Mouse (Mus musculus) Patski (cell line): ENCODE measurements around the gene Ttll5. TPM values are rescaled to one million over a fixed set of nuclear protein-coding genes. Genes with fewer than 3 reads are reported as not detected.

Experiments
- ATAC-seq: fragments of 100-300 bp; one replicate; pipeline ENCODE4 v1.8.0; 2021
- CTCF ChIA-PET: fragments of 350-600 bp; sonication (Branson Sonifier 250); formaldehyde crosslinking; loops from one replicate; lab custom pipeline; 2022; ENCODE audit warnings: inconsistent platforms; lab: Charles Lee
- POLR2A ChIA-PET: fragments of 350-600 bp; sonication (Branson Sonifier 250); formaldehyde crosslinking; loops from one replicate; lab custom pipeline; 2022; ENCODE audit warnings: antibody characterized with exemption, inconsistent platforms; lab: Charles Lee
- DNase-seq: peaks from one replicate; pipeline ENCODE4 v3.0.0-alpha.2; 2011; ENCODE audit warnings: low read depth, low spot score
- H3K27me3 ChIP-seq: fragments of 371-371 bp; one replicate; pipeline ENCODE4 v1.5.1; 2021
- CTCF ChIP-seq: fragments of 100-300 bp; IDR thresholded peaks from one replicate; pipeline ENCODE4 v1.5.1; 2021
- in situ Hi-C: fragments of 300-500 bp; cut with MboI; formaldehyde crosslinking; loops from 3 replicates; pipeline ENCODE4 v1.11.1; 2018; ENCODE audit warnings: low pct_unique_long_range_greater_than_20kb, mixed read lengths
- polyA plus RNA-seq: library from polyadenylated mRNA; unstranded; gene quantifications from one replicate; pipeline ENCODE4 v1.2.3, GENCODE M21; 2021

Gene Ttll5
- polyA plus RNA-seq, 1 experiment from 2014 or later, result 14.5 TPM

- in situ Hi-C loops, result loop anchor here (25.0 kb wide), 2 partner anchors 757 to 793 kb away; partner anchors contain the start of genes Irf2bpl and Nek9
Observed at GRCm38 (mm10) chr12:86094075-86094474, 269.6 kb downstream of the Ttll5 start.

GRCm38 (mm10) chr12:86095806-86096205, 271.3 kb downstream of the Ttll5 start:
- no peaks in the 10 kb centered on the region for H3K27me3 ChIP-seq
- no peak for DNase-seq
- ChIA-PET POLR2A (no interaction called here), CTCF (no interaction called here)
- TF ChIP-seq CTCF, result no peak
- ATAC-seq, result no peak
- in situ Hi-C loops, result loop anchor here (25.0 kb wide), 2 partner anchors 759 to 791 kb away; partner anchors contain the start of genes Irf2bpl and Nek9

More at GRCm38 (mm10) chr12:86094075-86094474, 269.6 kb downstream of the Ttll5 start:
- POLR2A ChIA-PET, result no interaction called here
- TF ChIP-seq CTCF, result no peak
- CTCF ChIA-PET, result no interaction called here
- ATAC-seq (no peak), DNase-seq (no peak)
- H3K27me3 ChIP-seq, result no peaks in the 10 kb centered on the region

DNA sequence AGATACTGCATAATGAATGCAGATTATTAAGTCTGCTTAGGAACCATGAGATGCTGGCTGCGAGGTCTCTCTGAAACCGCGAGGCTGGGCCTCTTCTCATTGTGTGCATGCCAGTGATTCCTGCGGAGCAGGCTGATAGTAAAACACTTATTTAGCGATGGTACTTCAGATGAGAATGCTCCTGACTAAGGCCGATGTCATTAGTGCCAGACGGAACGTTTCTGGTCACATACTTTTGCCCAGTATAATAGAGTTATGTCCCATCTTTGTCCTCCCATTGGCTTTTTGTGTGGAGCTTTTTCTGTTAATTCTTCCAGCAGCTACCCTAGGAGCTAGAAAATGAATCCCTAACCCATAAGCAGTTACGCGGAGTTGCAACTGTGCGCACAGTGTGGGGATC, 273.3 kb downstream of the Ttll5 start:
- ChIA-PET CTCF (no interaction called here), POLR2A (no interaction called here)
- DNase-seq (no peak), ATAC-seq (peak; percentile 35)
- no peak for TF ChIP-seq CTCF
- in situ Hi-C loops, result loop anchor here (25.0 kb wide), 2 partner anchors 760 to 790 kb away; partner anchors contain the start of genes Irf2bpl and Nek9
- no peaks in the 10 kb centered on the region for H3K27me3 ChIP-seq

DNA sequence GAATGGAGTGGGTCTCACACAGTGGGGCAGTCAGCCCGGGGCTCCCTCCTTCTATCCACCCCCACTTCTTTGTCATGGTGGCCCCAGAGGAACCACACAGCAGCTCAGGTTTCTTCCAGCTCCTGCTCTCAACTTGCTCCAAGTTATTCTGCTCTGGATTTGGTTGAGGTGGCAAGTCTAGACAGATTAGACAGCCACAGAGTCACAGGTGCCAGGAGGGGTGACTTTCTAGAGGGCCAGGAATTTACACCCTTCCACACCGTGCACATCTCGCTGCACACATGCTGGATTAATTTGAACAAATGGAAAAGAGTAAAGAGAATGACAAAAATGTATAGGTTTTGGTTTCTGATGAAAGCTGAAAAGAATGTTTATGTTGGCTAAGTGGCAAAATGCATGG, 276.3 kb downstream of the Ttll5 start:
- H3K27me3 ChIP-seq, result no peaks in the 10 kb centered on the region
- ATAC-seq (no peak), DNase-seq (no peak)
- no peak for TF ChIP-seq CTCF
- in situ Hi-C loops, result no loop called here
- ChIA-PET CTCF (interaction anchor here (0.8 kb wide), 1 partner anchor 9 kb away, joined by 3 read pairs; no protein-coding TSS in a partner anchor), POLR2A (no interaction called here)

DNA sequence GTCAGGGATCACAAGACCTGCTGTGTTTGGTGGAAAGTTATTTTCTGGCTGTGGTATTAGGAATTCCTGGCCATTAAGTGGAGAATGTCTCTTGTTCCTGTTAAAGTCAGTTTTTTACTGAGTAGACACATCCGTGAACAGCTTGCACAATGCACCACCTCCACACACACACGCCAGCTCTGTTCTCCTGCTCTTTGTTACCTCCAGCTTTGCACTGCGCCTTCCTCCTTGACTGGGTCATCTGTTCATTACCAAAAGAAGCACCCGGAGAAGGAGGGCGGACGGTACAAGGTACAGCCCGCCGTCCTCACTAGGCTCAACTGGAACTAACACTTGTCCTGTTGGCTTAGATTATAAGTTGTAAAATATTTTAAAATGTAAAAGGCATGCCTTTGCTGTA, 278.2 kb downstream of the Ttll5 start:
- DNase-seq, result no peak
- POLR2A ChIA-PET, result no interaction called here
- H3K27me3 ChIP-seq, result no peaks in the 10 kb centered on the region
- no peak for ATAC-seq
- TF ChIP-seq CTCF, result no peak
- CTCF ChIA-PET, result no interaction called here
- in situ Hi-C loops, result no loop called here

DNA sequence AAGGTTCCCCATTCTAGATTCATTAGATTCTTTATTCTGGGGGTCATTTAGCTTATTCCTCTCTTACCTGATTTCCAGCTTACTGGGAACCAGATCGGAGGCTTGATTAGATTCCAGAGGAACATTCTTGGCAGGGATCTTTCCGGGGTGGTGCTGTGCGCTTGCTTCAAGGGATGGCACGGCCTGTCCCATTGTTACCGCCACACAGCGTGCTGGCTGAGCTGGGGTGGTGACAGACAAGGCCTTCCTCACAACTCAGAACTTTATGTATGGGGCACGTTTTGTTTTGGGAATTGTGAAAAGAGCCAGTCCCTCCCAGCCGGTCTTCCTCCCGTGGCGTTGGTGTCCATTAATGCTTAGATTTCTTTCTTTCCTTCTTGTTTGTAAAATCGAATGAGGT, 278.9 kb downstream of the Ttll5 start:
- CTCF ChIA-PET, result interaction anchor here (1.0 to 1.3 kb wide), 2 partner anchors 12 to 16 kb away, joined by 4 read pairs; no protein-coding TSS in a partner anchor

DNA sequence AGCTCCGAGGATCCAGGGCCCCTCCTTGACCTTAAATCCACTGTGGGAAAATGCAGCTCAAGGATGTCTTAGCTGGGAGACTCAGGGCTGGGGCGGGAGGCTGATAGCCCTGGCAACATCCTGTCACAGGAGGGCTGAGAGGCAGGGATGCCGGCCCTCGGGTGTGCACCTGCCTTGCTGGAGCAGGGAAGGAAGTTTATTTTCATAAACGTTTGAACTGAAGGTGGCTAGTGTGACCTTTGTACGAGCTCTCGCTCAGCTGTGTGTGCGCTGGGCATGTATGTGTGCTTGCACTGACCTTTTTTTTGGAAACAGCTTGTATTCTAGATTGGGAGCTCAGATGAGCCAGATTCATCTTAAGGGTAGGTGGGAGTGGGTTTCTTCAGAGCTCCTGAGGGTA, 279.4 kb downstream of the Ttll5 start:
- ATAC-seq, result no peak
- CTCF ChIA-PET, result interaction anchor here (1.0 to 1.3 kb wide), 2 partner anchors 12 to 17 kb away, joined by 4 read pairs; no protein-coding TSS in a partner anchor

More for the DNA sequence above, 278.9 kb downstream of the Ttll5 start:
- TF ChIP-seq CTCF, result no peak
- DNase-seq (no peak), ATAC-seq (no peak)
- in situ Hi-C loops, result no loop called here
- H3K27me3 ChIP-seq, result no peaks in the 10 kb centered on the region
- POLR2A ChIA-PET, result interaction anchor here (0.6 kb wide), 1 partner anchor 18 kb away, joined by 3 read pairs; no protein-coding TSS in a partner anchor

DNA sequence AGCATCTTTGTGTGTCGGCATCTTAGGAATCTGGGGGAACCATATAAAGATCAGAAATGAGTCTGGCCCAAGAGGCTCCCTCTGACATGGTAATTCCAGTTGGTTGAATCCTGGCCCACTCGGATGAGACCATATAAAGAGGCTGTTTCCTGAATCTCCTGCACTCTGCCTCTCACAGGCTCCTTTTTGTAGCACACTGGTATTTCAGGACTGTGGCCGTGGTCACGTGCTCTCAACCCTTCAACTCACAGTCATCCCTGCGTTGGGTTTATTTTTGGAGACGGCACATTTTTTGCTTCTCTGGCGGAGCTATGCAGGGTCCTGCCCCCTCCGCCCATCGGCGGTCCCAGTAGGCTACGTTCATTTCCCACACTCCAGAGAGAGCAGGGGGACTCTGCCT, 279.8 kb downstream of the Ttll5 start:
- no peaks in the 10 kb centered on the region for H3K27me3 ChIP-seq
- ATAC-seq (peak; percentile 74), DNase-seq (no peak)
- ChIA-PET POLR2A (no interaction called here), CTCF (interaction anchor here (1.0 to 1.3 kb wide), 2 partner anchors 12 to 17 kb away, joined by 4 read pairs; no protein-coding TSS in a partner anchor)
- in situ Hi-C loops, result no loop called here
- no peak for TF ChIP-seq CTCF

More for the DNA sequence above, 279.4 kb downstream of the Ttll5 start:
- POLR2A ChIA-PET, result interaction anchor here (0.6 kb wide), 1 partner anchor 18 kb away, joined by 3 read pairs; no protein-coding TSS in a partner anchor
- DNase-seq, result no peak
- in situ Hi-C loops, result no loop called here
- no peak for TF ChIP-seq CTCF
- no peaks in the 10 kb centered on the region for H3K27me3 ChIP-seq

- in situ Hi-C loops, result no loop called here
- CTCF ChIA-PET, result interaction anchor here (0.7 to 1.1 kb wide), 2 partner anchors 25 to 80 kb away, joined by 3 read pairs; no protein-coding TSS in a partner anchor
- no peak for TF ChIP-seq CTCF
- ATAC-seq (no peak), DNase-seq (no peak)
- POLR2A ChIA-PET, result no interaction called here
- H3K27me3 ChIP-seq, result no peaks in the 10 kb centered on the region
Observed at GRCm38 (mm10) chr12:86105546-86105945, 281.1 kb downstream of the Ttll5 start.

- no peak for DNase-seq
- H3K27me3 ChIP-seq, result no peaks in the 10 kb centered on the region
- TF ChIP-seq CTCF, result no peak
- in situ Hi-C loops, result no loop called here
- ATAC-seq, result no peak
- CTCF ChIA-PET, result no interaction called here
- POLR2A ChIA-PET, result interaction anchor here (1.0 kb wide), 1 partner anchor 21 kb away, joined by 4 read pairs; no protein-coding TSS in a partner anchor
Observed at GRCm38 (mm10) chr12:86106086-86106485, 281.6 kb downstream of the Ttll5 start.

DNA sequence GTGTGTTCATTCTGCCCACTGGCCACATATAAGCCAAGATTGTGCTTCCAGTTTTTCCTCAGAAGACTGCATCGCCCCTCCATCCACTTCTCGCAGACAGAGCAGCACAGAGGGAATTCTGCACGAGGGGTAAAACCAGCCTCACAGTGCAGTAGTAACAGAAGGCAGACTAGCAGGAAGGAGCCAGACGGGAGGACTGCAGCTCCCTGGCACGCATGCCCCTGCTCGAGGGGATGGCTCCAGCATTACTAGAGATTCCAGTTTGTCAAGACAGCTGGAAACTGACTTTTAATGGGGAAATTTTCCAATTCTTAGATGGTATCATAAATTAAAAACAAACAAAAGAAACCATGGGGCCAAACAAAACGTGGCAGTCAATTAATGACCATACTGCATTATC, 283.2 kb downstream of the Ttll5 start:
- no peak for TF ChIP-seq CTCF
- CTCF ChIA-PET, result interaction anchor here (1.3 kb wide), 1 partner anchor 9 kb away, joined by 3 read pairs; no protein-coding TSS in a partner anchor
- DNase-seq, result no peak
- POLR2A ChIA-PET, result no interaction called here
- ATAC-seq, result no peak
- H3K27me3 ChIP-seq, result no peaks in the 10 kb centered on the region
- in situ Hi-C loops, result no loop called here
